Mouse (Mus musculus) hindbrain, embryonic 16.5 days (tissue): ENCODE data around the gene Phyhd1. TPM values are rescaled to one million over a fixed set of nuclear protein-coding genes. Genes with fewer than 3 reads are reported as not detected.
A peak's percentile ranks its signal among the peaks of the same experiment; 100 is the strongest.

Experiments used
- ATAC-seq: fragments of 200-750 bp; cut with Nextera tagmentation; 2 replicates; pipeline ENCODE4 v1.8.0; 2017; ENCODE audit warnings: moderate TSS enrichment, moderate library complexity
- H3K27ac ChIP-seq: fragments of 300-500 bp; sonication (generic); 2 replicates; pipeline ENCODE4 v1.5.1; 2014; ENCODE audit warnings: low read depth, mild to moderate bottlenecking, control low read depth, low read length, moderate library complexity
- H3K27me3 ChIP-seq: fragments of 300-500 bp; sonication (generic); replicated peaks from 2 replicates; pipeline ENCODE4 v1.6.1; 2014; ENCODE audit warnings: low read length; ENCODE audit not compliant: control insufficient read depth, insufficient read depth
- H3K36me3 ChIP-seq: fragments of 300-500 bp; sonication (generic); 2 replicates; pipeline ENCODE4 v1.6.1; 2014; ENCODE audit warnings: mild to moderate bottlenecking, low read length, moderate library complexity, mixed read lengths; ENCODE audit not compliant: control insufficient read depth, insufficient read depth
- H3K4me1 ChIP-seq: fragments of 300-500 bp; sonication (generic); 2 replicates; pipeline ENCODE4 v1.6.1; 2014; ENCODE audit warnings: low read depth, low read length; ENCODE audit not compliant: control insufficient read depth, insufficient read depth
- H3K4me2 ChIP-seq: fragments of 300-500 bp; sonication (generic); 2 replicates; pipeline ENCODE4 v1.6.1; 2014; ENCODE audit warnings: mild to moderate bottlenecking, low read length, control low read depth, moderate library complexity
- H3K4me3 ChIP-seq: fragments of 300-500 bp; sonication (generic); 2 replicates; pipeline ENCODE4 v1.5.1; 2014; ENCODE audit warnings: mild to moderate bottlenecking, low read length, control low read depth, moderate library complexity
- H3K9ac ChIP-seq: fragments of 300-500 bp; sonication (generic); 2 replicates; pipeline ENCODE4 v1.6.1; 2014; ENCODE audit warnings: low read depth, mild to moderate bottlenecking, control low read depth, low read length, moderate library complexity
- H3K9me3 ChIP-seq: fragments of 300-500 bp; sonication (generic); 2 replicates; pipeline ENCODE4 v1.6.1; 2014; ENCODE audit warnings: mild to moderate bottlenecking, low read length, moderate library complexity; ENCODE audit not compliant: control insufficient read depth
- WGBS: fragments of 180-500 bp; shearing (Covaris S2); extraction: QIAGEN DNeasy Blood & Tissue Kit; methylation state at CpG from one replicate; pipeline ENCODE4 v1.1.7; 2014; 5-methylcytosine and 5-hydroxymethylcytosine counted together
- polyA plus RNA-seq: library from polyadenylated mRNA; unstranded; fragments of >200 nt; fragmentation: Nextera tagmentation; extraction: Ambion mirVana; gene quantifications from 2 replicates; pipeline ENCODE4 v1.2.1, GENCODE M21; 2015

Phyhd1 gene
- polyA plus RNA-seq, 1 experiment from 2014 or later = 5.9 TPM

DNA sequence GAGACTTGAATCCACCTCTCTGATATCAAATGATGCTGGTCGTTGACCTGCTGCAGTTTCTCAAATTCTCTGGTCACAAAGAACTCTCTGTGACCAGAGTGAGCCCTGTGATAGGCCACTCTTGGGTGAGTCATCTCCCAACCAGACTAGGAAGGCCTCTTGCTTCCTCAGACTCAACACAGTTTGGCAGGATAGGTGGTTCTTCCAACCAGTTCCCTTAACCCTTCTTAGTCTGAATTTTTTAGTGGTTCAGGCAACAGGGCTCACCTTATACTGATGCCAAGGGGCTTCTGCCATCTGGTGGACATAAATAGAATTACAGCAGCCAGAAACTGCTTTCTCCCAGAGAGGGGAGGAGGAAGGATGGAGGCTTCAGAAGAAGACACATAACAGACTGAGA lies 4.1 kb downstream of the Phyhd1 start:
- no peak overlapping the region for H3K9ac ChIP-seq
- ATAC-seq = peak; percentile 71
- H3K4me1 ChIP-seq = peaks cover 14% of the 10 kb centered on the region
- no peak overlapping the region for H3K4me3 ChIP-seq
- H3K27me3 ChIP-seq = no peaks in the 10 kb centered on the region
- H3K36me3 ChIP-seq = no peaks in the 10 kb centered on the region
- WGBS = 43% methylated on average over 1 of the region's 1 CpGs
- no peak overlapping the region for H3K27ac ChIP-seq
- no peak overlapping the region for H3K4me2 ChIP-seq
- H3K9me3 ChIP-seq = no peaks in the 10 kb centered on the region

DNA sequence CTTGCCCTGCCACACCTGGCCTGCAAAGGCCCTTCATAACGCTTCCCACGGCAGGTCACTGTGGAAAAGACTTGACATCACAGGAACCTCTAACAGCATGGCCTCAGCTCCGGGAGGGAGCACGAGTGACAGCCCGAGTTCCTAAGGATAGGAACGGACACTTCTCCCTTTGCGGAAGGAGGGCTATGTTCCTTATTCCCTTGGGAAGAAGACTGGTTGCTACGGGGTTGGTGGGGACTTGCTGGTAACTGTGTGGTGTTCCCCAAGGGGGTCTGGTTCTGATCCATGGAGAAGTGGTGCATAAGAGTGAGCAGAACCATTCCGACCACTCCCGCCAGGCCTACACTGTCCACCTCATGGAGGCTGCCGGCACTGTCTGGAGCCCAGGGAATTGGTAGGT lies 14.7 kb downstream of the Phyhd1 start, which contains the start of gene Gm28038:
Gene Gm28038, plus strand, starts transcription at position 301 of the 400 bp plus-strand sequence.
- H3K4me2 ChIP-seq = no peak within 1 kb of the TSS
- 90% methylated on average over 11 of the region's 11 CpGs for WGBS
- H3K9ac ChIP-seq = no peak within 1 kb of the TSS

DNA sequence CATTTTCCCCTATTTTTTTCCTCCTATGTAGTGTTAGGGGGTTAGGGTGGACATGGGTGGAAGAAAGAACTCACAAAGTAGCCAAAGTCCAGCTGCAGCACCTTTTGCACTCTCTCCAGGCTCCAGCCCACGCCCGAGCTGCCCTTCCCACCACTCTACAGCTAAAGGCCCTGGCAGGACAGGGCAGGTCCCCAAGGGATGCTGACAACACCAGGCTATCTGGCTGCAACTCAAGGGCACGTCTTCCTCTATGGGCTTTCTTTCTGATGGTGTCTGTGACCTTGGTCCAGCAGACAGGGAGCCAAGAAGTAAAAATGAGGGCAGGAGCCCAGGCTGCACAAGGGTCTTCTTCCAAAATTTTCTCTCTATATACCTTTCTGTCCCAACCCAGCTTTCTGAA lies 15.6 kb downstream of the Phyhd1 start:
- H3K9me3 ChIP-seq = no peaks in the 10 kb centered on the region
- no peaks in the 10 kb centered on the region for H3K27me3 ChIP-seq
- no peak overlapping the region for H3K4me3 ChIP-seq
- H3K4me2 ChIP-seq = no peak overlapping the region
- H3K36me3 ChIP-seq = no peaks in the 10 kb centered on the region
- H3K9ac ChIP-seq = no peak overlapping the region
- no peak for ATAC-seq
- H3K27ac ChIP-seq = no peak overlapping the region
- peaks cover 8% of the 10 kb centered on the region for H3K4me1 ChIP-seq
- 78% methylated on average over 3 of the region's 3 CpGs for WGBS

More for the DNA sequence above, 14.7 kb downstream of the Phyhd1 start, which contains the start of gene Gm28038:
- no peak within 1 kb of the TSS for H3K27ac ChIP-seq
- H3K4me1 ChIP-seq = peaks cover 8% of the 10 kb centered on the region
- H3K27me3 ChIP-seq = no peaks in the 10 kb centered on the region
- no peak for ATAC-seq
- H3K36me3 ChIP-seq = no peaks in the 10 kb centered on the region
- H3K9me3 ChIP-seq = no peaks in the 10 kb centered on the region
- no peak within 1 kb of the TSS for H3K4me3 ChIP-seq

DNA sequence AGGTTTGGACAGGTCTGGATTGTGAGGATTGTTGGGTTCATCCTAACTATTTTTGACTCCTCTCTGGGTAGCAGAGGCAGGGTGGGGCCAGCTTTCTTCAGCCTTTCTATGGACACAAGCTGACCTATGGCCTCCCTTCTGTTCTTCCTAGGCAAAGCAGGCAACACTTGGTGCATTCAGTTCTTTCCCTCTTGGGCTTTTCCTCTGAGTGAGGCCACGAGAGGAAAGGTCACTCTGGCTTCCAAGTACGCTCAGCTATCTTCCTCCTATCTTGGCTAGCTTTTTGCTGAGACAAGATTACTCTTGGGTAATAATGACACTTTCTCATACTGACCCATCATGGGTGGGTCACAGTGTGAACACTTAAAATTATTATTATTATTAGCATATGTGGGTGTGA lies 17.2 kb downstream of the Phyhd1 start:
- Histone ChIP-seq H3K4me3 (no peak overlapping the region), H3K9ac (no peak overlapping the region), H3K27ac (no peak overlapping the region), H3K9me3 (no peaks in the 10 kb centered on the region), H3K4me2 (no peak overlapping the region), H3K4me1 (peaks cover 18% of the 10 kb centered on the region), H3K27me3 (no peaks in the 10 kb centered on the region), H3K36me3 (no peaks in the 10 kb centered on the region)
- WGBS = 93% methylated on average over 2 of the region's 2 CpGs
- ATAC-seq = no peak

DNA sequence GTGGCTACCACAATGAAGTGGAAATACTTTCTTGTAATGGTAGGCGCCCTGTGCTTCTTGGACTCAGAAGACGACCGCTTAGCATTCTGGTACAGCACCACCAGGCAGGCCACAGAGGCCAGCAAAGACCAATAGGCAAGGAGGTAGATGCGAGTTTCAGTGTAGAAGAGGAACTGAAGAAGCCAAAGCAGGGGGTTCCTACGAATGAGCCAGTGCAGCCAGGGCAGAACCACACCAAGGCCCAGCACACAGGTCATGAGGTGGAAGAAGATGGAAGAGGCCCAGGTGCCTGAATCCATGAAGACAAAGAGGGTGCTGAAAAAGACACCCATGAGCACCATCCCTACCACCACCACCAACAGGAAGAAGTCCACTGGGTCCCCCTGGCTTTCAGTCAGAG lies 19.0 kb downstream of the Phyhd1 start:
- Histone ChIP-seq H3K36me3 (no peaks in the 10 kb centered on the region), H3K27me3 (no peaks in the 10 kb centered on the region), H3K9ac (no peak overlapping the region), H3K4me1 (peaks cover 18% of the 10 kb centered on the region), H3K27ac (no peak overlapping the region), H3K4me3 (peak overlapping the region; percentile 90), H3K4me2 (peak overlapping the region; percentile 98), H3K9me3 (no peaks in the 10 kb centered on the region)
- WGBS = 94% methylated on average over 5 of the region's 5 CpGs
- ATAC-seq = no peak

DNA sequence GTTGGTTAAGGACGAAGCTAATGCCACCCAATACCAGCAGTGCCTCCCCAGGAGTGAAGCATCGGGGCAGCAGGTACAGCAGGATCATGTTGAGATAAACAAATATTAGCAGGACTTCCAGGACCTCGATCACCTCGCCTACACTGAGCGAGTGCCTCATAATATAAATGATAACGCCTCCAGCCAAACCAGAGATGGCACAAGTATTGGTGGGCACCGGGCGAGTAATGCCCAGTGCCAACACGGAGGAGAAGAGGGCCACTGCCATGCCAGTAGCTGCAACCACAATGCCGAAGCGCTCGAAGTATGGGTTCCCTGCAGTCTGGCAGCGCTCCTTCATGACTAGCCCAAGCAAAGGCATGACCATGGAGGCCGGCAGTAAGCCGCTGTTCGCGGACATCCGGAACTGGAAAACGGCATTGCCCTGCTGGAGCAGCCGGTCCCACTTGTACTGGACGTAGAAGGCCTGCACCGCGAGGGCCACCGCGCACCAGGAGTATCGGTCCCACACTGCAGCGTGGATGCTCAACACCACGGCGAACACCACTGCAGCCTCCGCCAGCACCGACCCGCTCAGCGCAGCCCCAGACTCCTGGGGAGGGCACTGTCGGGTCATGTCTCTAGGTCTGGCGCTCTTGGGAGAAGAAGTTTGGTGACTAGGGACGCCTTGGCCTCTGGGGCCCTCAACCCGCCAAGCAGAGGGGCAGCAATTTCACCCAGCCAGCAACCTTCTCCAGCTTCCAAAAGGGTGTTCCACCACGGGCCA lies 19.6 kb downstream of the Phyhd1 start:
- Histone ChIP-seq H3K9me3 (no peaks in the 10 kb centered on the region), H3K27me3 (no peaks in the 10 kb centered on the region), H3K4me3 (peak overlapping the region; percentile 90), H3K27ac (peak overlapping the region; percentile 67), H3K4me1 (peaks cover 18% of the 10 kb centered on the region), H3K4me2 (peak overlapping the region; percentile 98), H3K9ac (peak overlapping the region; percentile 92), H3K36me3 (no peaks in the 10 kb centered on the region)
- peak; percentile 62 for ATAC-seq
- 16% methylated on average over 38 of the region's 38 CpGs for WGBS

DNA sequence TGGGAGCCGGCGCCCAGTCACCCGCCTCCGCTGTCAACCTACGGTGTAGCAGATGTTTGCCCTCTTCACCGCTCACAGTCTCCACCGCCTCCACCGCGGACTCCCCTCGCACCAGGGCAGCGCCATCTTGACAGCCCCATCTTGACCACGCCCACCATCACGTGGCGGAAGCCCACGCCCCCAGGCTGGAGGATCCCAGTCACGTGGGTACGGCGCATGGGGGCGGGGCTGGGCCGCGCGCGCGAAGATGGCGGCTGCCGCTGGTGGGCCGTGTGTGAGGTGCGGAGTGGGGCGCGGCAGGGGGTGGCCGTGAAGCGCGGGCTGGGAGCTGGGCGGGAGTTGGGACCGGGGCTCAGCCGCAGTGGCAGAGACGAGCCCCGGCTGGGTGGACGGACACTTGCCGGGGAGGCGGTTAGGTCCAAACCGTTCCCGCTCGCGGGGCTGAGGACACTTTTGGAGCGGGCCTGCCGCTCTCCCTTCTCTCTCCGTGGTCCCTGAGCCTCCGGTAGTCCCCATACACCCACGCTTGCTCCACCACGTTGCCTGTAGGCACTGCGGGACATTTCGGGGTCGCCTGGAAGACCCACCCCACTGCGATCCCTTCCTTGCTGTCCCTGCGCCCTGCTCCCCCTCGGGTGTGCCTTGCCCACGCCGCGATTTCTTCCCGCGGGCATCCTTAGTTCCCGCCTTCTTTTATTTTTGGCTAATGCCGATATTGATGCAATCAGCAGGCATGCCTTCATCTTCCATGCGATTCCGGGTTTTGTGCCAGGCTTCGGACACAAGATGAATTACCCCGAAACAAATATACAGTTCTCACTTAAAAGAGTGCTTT lies 20.4 kb downstream of the Phyhd1 start, which contains the start of the genes Dolk and Nup188:
Gene Dolk, minus strand, starts transcription at position 143 of the 835 bp plus-strand sequence.
Gene Nup188, plus strand, starts transcription at position 206 of the 835 bp plus-strand sequence.
- peak within 1 kb of the TSS; percentile 92 for H3K9ac ChIP-seq
- no peaks in the 10 kb centered on the region for H3K36me3 ChIP-seq
- ATAC-seq = peak; percentile 94
- H3K4me1 ChIP-seq = peaks cover 18% of the 10 kb centered on the region
- peak within 1 kb of the TSS; percentile 98 for H3K4me2 ChIP-seq
- no peaks in the 10 kb centered on the region for H3K9me3 ChIP-seq
- H3K27ac ChIP-seq = peak within 1 kb of the TSS; percentile 73
- peak within 1 kb of the TSS; percentile 90 for H3K4me3 ChIP-seq
- WGBS = under 1% methylated on average over 65 of the region's 68 CpGs
- H3K27me3 ChIP-seq = no peaks in the 10 kb centered on the region

DNA sequence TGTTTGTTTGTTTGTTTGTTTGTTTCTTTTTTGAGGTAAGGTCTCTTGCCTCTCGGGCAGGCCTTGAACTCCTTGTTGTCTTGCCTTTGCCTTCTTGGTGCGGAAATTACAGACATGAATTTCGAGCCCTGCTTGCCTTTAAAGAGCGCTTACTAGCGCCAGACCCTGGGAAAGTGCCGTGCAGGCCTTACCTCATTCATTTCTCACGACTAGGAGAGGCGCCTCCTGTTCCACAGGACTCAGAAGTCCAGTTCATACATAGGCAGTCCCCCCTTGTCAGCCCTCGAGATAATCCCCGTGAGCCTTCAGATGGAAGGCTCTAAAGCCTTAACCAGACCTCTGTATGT lies 21.0 kb downstream of the Phyhd1 start:
- H3K4me1 ChIP-seq = peaks cover 18% of the 10 kb centered on the region
- WGBS = 0% methylated on average over 10 of the region's 10 CpGs

DNA sequence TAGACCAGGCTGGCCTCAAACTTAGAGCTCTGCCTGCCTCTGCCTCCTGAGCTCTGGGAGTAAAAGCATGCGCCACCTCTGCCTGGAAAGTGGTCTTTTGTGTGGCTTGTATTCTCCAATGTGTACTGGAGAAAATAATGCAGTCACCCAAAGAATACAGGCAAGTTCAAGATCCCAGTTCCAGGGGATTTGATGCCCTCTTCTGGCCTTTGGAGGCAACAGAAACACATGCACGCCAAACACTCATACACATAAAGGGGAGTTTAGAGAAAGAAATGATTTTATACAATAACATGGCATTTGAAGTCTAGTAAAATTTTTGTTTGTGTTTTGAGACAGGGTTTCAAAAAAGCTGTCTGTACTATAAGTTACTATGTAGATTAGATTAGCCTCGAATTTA lies 33.5 kb downstream of the Phyhd1 start:
- Histone ChIP-seq H3K27me3 (no peaks in the 10 kb centered on the region), H3K4me2 (no peak overlapping the region), H3K4me3 (no peak overlapping the region), H3K9ac (no peak overlapping the region), H3K36me3 (peaks cover 39% of the 10 kb centered on the region), H3K4me1 (no peaks in the 10 kb centered on the region), H3K9me3 (no peaks in the 10 kb centered on the region), H3K27ac (no peak overlapping the region)
- WGBS = 72% methylated on average over 3 of the region's 3 CpGs
- ATAC-seq = no peak

More for the DNA sequence above, 21.0 kb downstream of the Phyhd1 start:
- Histone ChIP-seq H3K36me3 (no peaks in the 10 kb centered on the region), H3K9me3 (no peaks in the 10 kb centered on the region), H3K27me3 (no peaks in the 10 kb centered on the region), H3K4me3 (peak overlapping the region; percentile 90), H3K4me2 (peak overlapping the region; percentile 73), H3K9ac (peak overlapping the region; percentile 92), H3K27ac (peak overlapping the region; percentile 73)
- no peak for ATAC-seq
